Mouse (Mus musculus): Measurements from ENCODE around the gene Mex3d.

DNA sequence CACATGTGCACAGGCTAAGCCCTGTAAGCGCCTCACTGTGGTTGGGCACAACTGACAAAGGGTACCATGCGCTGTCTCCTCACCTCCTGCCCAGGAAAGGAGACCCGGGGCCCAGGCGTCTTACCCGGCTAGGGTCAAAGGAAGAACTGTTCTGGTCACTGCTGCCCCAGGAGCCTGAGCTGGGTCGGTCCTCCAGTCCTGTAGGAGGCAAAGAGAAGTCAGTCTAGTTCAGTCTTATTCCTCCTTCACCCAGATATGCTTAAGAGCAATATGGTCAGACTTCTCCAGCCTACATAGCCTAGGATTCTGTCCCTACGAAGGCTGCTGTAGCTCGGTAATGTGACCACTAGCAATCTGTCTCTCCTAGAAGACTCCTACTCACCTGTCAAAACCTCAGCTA lies 33.7 kb upstream of the Mex3d start:
- no peak for TF ChIP-seq CTCF (conservative IDR thresholded peaks at IDR 0.05; ENCODE audit: insufficient read depth, insufficient read length, low read depth, low read length)
- TF ChIP-seq POLR2A (IDR thresholded peaks at IDR 0.05; ENCODE audit: low read depth, low read length) = no peak
